Mouse (Mus musculus) right cerebral cortex, adult 18-20 months (tissue): ENCODE measurements around the gene Duxf3.
A peak's percentile ranks its signal among the peaks of the same experiment; 100 is the strongest.
"Not testable (repeated sequence)": the region's sequence is repeated elsewhere in the genome, so short reads cannot be mapped to it uniquely, and the experiment has no call there.

Source experiments
- DNase-seq: peaks from one replicate; pipeline ENCODE4 v3.0.0; 2022; ENCODE audit warnings: mixed read lengths

Duxf3 gene

DNA sequence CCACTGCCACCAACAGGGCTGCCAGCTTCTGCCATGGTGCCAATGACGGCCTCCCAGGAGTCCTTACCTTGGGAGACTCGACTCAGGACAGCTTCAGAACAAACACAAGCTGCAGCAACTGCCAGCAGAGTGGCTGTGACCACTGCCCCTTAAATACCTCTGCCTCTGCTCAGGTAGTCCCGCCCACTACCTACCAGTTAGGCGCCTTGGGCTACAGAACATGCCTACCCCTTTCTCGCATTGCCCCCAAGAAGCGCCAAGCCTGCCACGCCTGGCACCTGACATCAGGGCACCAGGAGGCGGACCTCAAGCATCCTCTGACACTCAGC lies at the start of gene Duxf3:
Gene Duxf3, minus strand, starts transcription at position 35 of the 329 bp plus-strand sequence.
- DNase-seq, result not testable (repeated sequence)

DNA sequence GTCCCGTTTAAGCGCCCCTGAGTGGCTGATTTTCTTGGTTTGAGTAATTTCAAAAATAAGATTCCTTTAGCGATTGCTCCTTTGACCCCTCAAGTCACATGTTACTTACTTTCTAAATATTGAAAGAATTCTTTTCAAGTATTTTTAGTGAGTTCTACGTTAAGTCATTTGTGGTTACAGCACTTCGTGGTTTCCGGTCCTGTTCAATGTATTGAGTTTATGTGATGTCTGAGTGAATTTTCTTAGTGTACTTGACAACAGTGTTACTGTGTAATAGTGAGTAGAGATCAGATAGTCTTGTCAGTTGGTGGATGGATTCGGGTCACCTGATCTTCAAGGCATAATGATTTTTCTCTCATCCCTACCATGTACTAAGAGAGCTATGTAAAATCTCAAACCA lies 49.8 kb upstream of the Duxf3 start:
- no peak for DNase-seq

- DNase-seq, result no peak
These were observed 26.0 kb upstream of the Duxf3 start for GRCm38 (mm10) chr10:58258466-58258865.

- no peak for DNase-seq
These were observed 23.5 kb upstream of the Duxf3 start for GRCm38 (mm10) chr10:58255954-58256353.

DNA sequence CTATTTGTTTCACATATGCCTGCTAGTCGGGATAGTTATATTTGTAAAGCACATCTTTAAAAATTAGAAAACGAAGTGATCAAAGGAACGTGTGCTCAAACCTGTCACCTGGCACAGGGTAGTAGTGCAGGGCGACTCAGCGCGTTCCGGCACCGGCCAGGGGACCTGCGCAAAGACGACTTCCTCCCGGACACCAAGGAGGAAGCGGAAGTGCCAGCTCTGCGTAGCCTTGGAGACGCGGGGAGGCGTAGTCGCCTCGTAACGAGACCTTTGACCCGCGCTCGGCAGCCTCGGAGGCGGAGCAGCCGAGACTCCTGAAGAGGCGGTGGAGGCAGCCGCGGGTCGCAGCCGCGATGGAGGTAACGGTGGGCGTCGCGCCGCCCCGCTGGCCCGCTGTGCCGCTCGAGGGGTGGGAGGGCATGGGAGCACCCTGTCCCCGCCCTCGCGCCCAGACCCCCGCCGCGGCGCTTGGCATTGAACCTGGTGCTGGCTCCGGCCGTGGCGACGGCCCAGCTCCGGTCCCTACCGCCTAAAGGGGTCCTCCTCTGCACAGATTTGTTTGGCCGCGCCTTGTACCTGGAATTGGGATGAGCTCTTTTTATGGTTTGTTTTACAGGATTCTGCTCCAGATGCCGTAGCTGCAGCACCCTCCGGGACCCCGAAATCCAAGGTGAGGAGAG lies 22.9 kb upstream of the Duxf3 start, which contains the start of gene Gcc2:
Gene Gcc2, plus strand, starts transcription at position 285 of the 680 bp plus-strand sequence.
- DNase-seq, result peak; percentile 96

DNA sequence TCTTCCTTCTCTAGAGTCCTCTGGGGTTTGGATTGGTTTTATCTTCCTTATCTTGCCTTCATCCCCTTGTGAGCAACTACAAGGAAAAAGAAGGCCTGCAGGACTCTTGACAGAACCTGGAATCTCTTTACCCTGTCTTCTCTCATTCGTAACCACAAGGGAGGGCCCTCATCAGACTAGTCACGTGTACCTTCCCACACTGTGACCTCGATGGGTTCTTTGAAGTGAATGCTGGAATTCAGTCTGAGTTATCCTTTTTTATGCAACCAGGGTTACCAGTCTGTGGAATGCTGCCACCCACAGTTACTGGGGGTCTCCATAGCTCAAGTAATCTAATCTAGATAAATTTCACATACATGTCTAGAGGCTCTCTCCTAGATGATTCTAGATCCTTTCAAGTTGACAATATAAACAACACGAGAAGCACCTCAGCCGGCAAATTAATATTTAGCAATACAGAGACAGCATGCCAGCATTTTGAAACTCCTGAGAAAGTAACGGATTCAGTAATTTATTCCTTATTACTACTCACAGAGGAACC lies 22.2 kb upstream of the Duxf3 start:
- DNase-seq, result no peak

DNA sequence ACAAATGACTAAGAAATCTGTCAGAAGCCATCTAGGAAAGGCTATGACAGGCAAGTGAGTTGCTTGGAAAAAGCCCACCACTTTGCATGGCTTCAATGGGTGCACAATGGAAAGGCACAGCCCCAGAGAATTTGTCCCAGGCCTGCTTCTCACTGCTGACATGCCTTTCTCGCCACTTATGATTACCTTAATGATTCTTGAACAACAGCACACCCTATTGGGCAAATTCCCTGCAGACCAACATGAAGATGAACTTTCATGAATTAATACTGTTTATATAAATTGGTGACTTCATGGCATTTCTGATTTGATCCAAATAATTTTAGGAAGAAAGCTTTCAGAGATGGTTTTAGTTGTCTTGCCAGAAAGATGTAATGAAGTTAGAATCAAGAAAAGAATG lies 17.1 kb upstream of the Duxf3 start:
- DNase-seq, result no peak

GRCm38 (mm10) chr10:58238984-58239740 lies 6.7 kb upstream of the Duxf3 start:
- DNase-seq, result peak; percentile 37

DNA sequence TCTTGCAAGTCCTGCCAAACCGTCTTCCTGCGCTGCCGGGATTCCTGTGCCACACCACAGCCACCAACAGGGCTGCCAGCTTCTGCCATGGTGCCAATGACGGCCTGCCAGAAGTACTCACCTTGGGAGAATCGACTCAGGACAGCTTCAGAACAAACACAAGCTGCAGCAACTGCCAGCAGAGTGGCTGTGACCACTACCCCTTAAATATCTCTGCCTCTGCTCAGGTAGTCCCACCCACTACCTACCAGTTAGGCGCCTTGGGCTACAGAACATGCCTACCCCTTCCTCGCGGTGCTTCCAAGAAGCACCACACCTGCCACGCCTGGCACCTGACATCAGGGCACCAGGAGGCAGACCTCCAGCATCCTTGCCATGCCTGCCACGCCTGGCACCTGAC lies 4.1 kb upstream of the Duxf3 start, which contains the start of gene Gm4981:
Gene Gm4981, minus strand, starts transcription at position 89 of the 400 bp plus-strand sequence.
- DNase-seq, result no peak

DNA sequence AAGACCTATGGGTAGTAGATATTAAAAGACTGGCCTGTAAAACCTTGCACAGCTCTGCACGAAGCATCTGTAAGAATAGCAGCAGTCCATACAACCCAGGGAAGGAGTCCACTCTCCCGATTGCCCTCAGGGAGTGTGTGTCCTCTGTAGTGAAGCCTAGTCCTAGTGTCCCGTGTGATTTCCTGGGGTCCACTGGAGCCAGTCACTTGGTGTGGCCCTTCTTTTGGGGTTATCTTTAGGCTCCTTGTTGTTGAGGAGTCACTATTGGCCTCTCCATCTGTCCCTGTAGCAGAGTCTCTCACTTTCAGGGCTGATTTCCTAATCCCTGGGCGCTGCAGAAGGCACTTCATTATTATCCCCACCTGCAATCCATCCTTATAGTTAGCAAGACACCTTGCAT lies 2.5 kb upstream of the Duxf3 start:
- not testable (repeated sequence) for DNase-seq

GRCm38 (mm10) chr10:58233740-58234121 lies 1.3 kb upstream of the Duxf3 start:
- not testable (repeated sequence) for DNase-seq

GRCm38 (mm10) chr10:58233054-58233739 lies 722 bp upstream of the Duxf3 start:
- not testable (repeated sequence) for DNase-seq

GRCm38 (mm10) chr10:58231779-58232640 lies 465 bp downstream of the Duxf3 start:
- DNase-seq, result peak; percentile 60

GRCm38 (mm10) chr10:58231088-58231487 lies 1.4 kb downstream of the Duxf3 start:
- not testable (repeated sequence) for DNase-seq

DNA sequence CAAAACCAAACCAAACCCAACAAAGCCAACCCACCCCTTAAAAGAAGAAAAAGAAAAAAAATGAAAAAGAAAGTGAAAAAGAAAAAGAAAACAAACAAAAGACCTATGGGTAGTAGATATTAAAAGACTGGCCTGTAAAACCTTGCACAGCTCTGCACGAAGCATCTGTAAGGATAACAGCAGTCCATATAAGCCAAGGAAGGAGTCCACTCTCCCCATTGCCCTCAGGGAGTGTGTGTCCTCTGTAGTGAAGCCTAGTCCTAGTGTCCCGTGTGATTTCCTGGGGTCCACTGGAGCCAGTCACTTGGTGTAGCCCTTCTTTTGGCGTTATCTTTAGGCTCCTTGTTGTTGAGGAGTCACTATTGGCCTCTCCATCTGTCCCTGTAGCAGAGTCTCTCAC lies 2.5 kb downstream of the Duxf3 start:
- DNase-seq, result not testable (repeated sequence)

- not testable (repeated sequence) for DNase-seq
These were observed 4.7 kb downstream of the Duxf3 start for GRCm38 (mm10) chr10:58227798-58228197.

GRCm38 (mm10) chr10:58226357-58226756 lies 6.1 kb downstream of the Duxf3 start:
- DNase-seq, result not testable (repeated sequence)

DNA sequence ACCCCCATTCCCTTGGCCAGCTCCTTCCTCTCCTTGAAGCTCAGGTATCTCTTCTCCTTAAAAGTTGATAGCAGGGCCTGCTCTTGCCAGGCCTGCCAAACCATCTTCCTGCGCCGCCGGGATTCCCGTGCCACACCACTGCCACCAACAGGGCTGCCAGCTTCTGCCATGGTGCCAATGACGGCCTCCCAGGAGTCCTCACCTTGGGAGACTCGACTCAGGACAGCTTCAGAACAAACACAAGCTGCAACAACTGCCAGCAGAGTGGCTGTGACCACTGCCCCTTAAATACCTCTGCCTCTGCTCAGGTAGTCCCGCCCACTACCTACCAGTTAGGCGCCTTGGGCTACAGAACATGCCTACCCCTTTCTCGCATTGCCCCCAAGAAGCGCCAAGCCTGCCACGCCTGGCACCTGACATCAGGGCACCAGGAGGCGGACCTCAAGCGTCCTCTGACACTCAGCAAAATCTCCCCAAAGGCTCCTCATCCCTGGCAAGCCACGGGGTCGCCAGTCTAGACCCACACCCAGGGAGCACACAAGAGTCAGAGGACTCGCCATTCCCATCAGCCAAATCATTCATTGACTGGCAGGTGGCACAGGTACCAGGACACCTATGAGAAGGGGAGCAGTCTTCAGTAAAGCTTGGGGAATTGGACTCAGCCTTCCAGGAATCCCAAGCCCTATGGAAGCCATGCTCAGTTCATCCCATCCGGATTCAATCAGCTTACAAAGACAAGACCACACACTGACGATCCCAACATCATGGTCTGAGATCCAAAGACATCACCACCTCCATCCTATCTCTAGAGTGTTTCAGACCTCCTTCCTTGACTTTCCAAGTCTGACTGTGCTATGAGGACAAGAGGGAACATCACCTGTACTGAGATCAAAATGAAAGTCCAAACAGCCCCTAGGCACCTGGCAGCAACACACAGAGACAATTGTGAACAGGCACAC lies 7.4 kb downstream of the Duxf3 start, which contains the start of gene AW822073:
Gene AW822073, minus strand, starts transcription at position 104 of the 959 bp plus-strand sequence.
- DNase-seq, result not testable (repeated sequence)

DNA sequence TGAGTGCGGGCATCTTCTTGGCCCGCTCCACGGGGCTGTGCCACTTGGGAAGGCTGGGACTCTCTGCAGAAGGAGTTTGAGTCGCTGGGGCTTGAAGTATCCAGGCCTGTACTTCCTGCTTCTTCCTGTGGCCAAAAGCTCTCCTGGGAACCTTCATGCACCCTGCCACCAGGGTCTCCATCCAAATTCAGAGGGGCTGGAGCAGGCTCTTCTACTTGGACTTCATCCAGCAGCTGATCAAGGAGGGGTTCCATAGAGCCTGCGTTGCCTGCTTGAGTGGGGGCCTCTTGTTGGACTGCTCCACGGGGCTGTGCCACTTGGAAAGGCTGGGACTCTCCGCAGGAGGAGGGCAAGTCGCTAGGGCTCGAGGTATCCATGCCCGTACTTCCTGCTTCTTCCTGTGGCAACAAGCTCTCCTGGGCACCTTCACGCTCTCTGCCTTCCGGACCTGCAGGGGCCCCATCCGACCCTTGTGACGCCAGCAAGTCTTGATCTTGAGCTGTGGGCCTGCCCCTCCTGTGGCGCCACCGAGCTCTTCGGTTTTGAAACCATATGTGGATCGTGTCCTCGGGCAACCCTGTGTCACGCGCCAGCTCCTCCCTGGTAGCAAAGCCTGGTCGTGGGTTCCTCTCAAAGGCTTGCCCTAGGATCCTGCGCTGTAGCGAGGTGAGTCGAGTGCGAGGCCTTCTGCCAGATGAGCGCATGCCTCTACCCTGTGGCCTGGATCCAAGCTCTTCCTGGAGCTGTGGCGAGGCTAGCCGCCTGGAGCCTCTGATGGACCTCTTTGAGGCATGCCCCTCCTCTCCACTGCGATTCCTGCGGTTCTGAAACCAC lies 8.3 kb downstream of the Duxf3 start:
- peak; percentile 64 for DNase-seq

DNA sequence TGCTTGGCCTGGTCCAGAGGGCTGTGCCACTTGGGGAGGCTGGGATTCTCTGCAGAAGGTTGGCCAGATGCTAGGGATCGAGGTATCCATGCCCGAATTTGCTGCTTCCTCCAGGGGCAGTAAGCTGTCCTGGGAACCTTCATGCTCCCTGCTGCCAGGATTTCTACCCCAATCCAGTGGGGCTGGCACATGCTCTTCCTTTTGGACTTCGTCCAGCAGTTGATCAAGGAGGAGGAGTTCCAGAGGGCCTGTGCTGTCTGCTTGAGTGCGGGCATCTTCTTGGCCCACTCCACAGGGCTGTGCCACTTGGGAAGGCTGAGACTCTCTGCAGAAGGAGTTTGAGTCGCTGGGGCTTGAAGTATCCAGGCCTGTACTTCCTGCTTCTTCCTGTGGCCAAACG lies 9.3 kb downstream of the Duxf3 start:
- not testable (repeated sequence) for DNase-seq
